Mouse (Mus musculus) v-Abl transformed pro-B cells (cell line): ENCODE data around the gene Tmem150c.

Experiments used
- in situ Hi-C, 2 experiments: fragments of 400-800 bp; cut with MboI; formaldehyde crosslinking; loops; one replicate each; pipeline ENCODE4 v1.15.1; 2025; ENCODE audit not compliant: unreplicated experiment in 2 of 2

Tmem150c gene

GRCm38 (mm10) chr5:100159638-100159973 is at the start of gene Tmem150c:
Gene Tmem150c (minus strand): TSS chr5:100159808.
- in situ Hi-C loops, result no loop called here

- in situ Hi-C loops, result no loop called here
These were observed 49.5 kb upstream of the Tmem150c start for GRCm38 (mm10) chr5:100209093-100209492.

GRCm38 (mm10) chr5:100206675-100207074 is 47.1 kb upstream of the Tmem150c start:
- in situ Hi-C loops, result no loop called here

- in situ Hi-C loops, result no loop called here
These were observed 46.0 kb upstream of the Tmem150c start for GRCm38 (mm10) chr5:100205519-100206189.

- in situ Hi-C loops, result no loop called here
These were observed 41.2 kb upstream of the Tmem150c start for GRCm38 (mm10) chr5:100200805-100201204.

GRCm38 (mm10) chr5:100200296-100200695 is 40.7 kb upstream of the Tmem150c start:
- in situ Hi-C loops, result no loop called here

GRCm38 (mm10) chr5:100199092-100199853 is 39.7 kb upstream of the Tmem150c start:
- in situ Hi-C loops, result no loop called here

GRCm38 (mm10) chr5:100197476-100197875 is 37.9 kb upstream of the Tmem150c start:
- in situ Hi-C loops, result no loop called here

- in situ Hi-C loops, result no loop called here
These were observed 37.3 kb upstream of the Tmem150c start for GRCm38 (mm10) chr5:100196854-100197431.

GRCm38 (mm10) chr5:100196397-100196796 is 36.8 kb upstream of the Tmem150c start:
- in situ Hi-C loops, result no loop called here

- in situ Hi-C loops, result no loop called here
These were observed 32.0 kb upstream of the Tmem150c start for GRCm38 (mm10) chr5:100191438-100192190.

GRCm38 (mm10) chr5:100187035-100187901 is 27.7 kb upstream of the Tmem150c start:
- in situ Hi-C loops, result no loop called here

- in situ Hi-C loops, result no loop called here
These were observed 27.0 kb upstream of the Tmem150c start for GRCm38 (mm10) chr5:100186618-100187017.

GRCm38 (mm10) chr5:100185895-100186294 is 26.3 kb upstream of the Tmem150c start:
- in situ Hi-C loops, result no loop called here

- in situ Hi-C loops, result no loop called here
These were observed 21.4 kb upstream of the Tmem150c start for GRCm38 (mm10) chr5:100181011-100181410.

GRCm38 (mm10) chr5:100178781-100179165 is 19.2 kb upstream of the Tmem150c start:
- in situ Hi-C loops, result no loop called here

GRCm38 (mm10) chr5:100178122-100178780 is 18.6 kb upstream of the Tmem150c start:
- in situ Hi-C loops, result no loop called here

- in situ Hi-C loops, result no loop called here
These were observed 17.9 kb upstream of the Tmem150c start for GRCm38 (mm10) chr5:100177547-100177946.

GRCm38 (mm10) chr5:100176096-100176495 is 16.5 kb upstream of the Tmem150c start:
- in situ Hi-C loops, result no loop called here

GRCm38 (mm10) chr5:100175582-100175981 is 16.0 kb upstream of the Tmem150c start:
- in situ Hi-C loops, result no loop called here
